ENCODE assay signal across 11 mouse cellular contexts in the genomic region with DNA sequence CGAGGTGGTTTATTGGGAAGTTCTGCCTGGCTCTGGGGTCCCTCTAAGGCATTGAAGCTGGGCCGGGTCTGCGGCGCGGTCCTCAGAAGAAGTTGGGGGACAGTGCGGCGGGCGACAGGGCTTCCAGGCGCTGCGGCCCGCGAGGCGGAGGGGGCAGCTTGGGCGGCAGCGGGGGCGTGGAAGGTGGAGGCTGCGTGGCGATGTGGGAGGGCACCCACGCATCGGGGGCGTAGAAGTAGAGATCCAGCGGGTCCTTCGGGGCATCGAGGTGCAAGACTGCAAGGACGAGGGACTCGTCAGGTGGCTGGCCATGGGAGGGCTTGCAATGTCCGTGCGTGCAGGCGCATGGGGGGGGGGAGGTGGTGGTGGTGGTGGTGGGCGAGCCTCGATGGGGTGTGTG. TPM values are rescaled to one million over a fixed set of nuclear protein-coding genes. Genes with fewer than 3 reads are reported as not detected.
DNase-seq lines count a peak whose midpoint lies in the region; ATAC-seq and TF ChIP-seq lines count a peak whose summit lies in the region.
"Had no signal": no experiment of that assay in that cellular context is flagged by ENCODE, and none has a peak within 500 bp of the region (broad histone marks: within the 10 kb centered on the region; RNA-seq: fewer than 3 reads in every experiment).

No protein-coding gene starts in this region.

- H3K4me3 ChIP-seq in heart, embryonic 15.5 days: peak overlapping the region; percentile 26
- H3K4me3 ChIP-seq in E14TG2a.4 (replicated peaks; ENCODE audit: low read length): peak overlapping the region; percentile 81
- H3K4me3 ChIP-seq in forebrain, embryonic 12.5 days (replicated peaks): peak overlapping the region; percentile 23
- peak overlapping the region; percentile 27 for H3K4me3 ChIP-seq in limb, embryonic 15.5 days

- ATAC-seq in heart, embryonic 15.5 days (replicated peaks; ENCODE audit: insufficient number of reproducible peaks, insufficient read depth, low FRiP score, low read depth): no peak
- ATAC-seq in forebrain, embryonic 12.5 days (ENCODE audit: low FRiP score): no peak
- no peak for ATAC-seq in limb, embryonic 15.5 days (ENCODE audit: insufficient number of reproducible peaks, low FRiP score, low TSS enrichment, low read depth)
- ATAC-seq: CD4-positive, CD25-positive, alpha-beta regulatory T cell, adult 4 months had no signal

- TF ChIP-seq CTCF in E14TG2a.4 (conservative IDR thresholded peaks at IDR 0.05; ENCODE audit: low read length): no peak

- peak overlapping the region; percentile 45 for H3K4me2 ChIP-seq in heart, embryonic 15.5 days
- peak overlapping the region; percentile 39 for H3K4me2 ChIP-seq in forebrain, embryonic 12.5 days
- H3K4me2 ChIP-seq in limb, embryonic 15.5 days: peak overlapping the region; percentile 40

- H3K27ac ChIP-seq in heart, embryonic 15.5 days: no peak overlapping the region
- H3K27ac ChIP-seq in forebrain, embryonic 12.5 days: no peak overlapping the region
- no peak overlapping the region for H3K27ac ChIP-seq in limb, embryonic 15.5 days

- no peaks in the 10 kb centered on the region for H3K36me3 ChIP-seq in heart, embryonic 15.5 days
- no peaks in the 10 kb centered on the region for H3K36me3 ChIP-seq in E14TG2a.4 (ENCODE audit: insufficient read depth, low read length)
- no peaks in the 10 kb centered on the region for H3K36me3 ChIP-seq in forebrain, embryonic 12.5 days (replicated peaks)
- no peaks in the 10 kb centered on the region for H3K36me3 ChIP-seq in limb, embryonic 15.5 days

- H3K4me1 ChIP-seq in heart, embryonic 15.5 days (replicated peaks): peaks cover 18% of the 10 kb centered on the region
- peaks cover 65% of the 10 kb centered on the region for H3K4me1 ChIP-seq in E14TG2a.4 (replicated peaks; ENCODE audit: low read depth, low read length)
- H3K4me1 ChIP-seq in forebrain, embryonic 12.5 days: peaks cover 18% of the 10 kb centered on the region
- H3K4me1 ChIP-seq in limb, embryonic 15.5 days: peaks cover 22% of the 10 kb centered on the region

- H3K9ac ChIP-seq in heart, embryonic 15.5 days: no peak overlapping the region
- H3K9ac ChIP-seq in forebrain, embryonic 12.5 days: peak overlapping the region; percentile 22; the same call in 1 of the 2 replicates
- no peak overlapping the region for H3K9ac ChIP-seq in limb, embryonic 15.5 days

- H3K9me3 ChIP-seq in heart, embryonic 15.5 days (replicated peaks): peaks cover 2% of the 10 kb centered on the region; the same call in 1 of the 2 replicates
- no peaks in the 10 kb centered on the region for H3K9me3 ChIP-seq in E14TG2a.4 (ENCODE audit: low read length)
- H3K9me3 ChIP-seq in forebrain, embryonic 12.5 days: no peaks in the 10 kb centered on the region
- no peaks in the 10 kb centered on the region for H3K9me3 ChIP-seq in limb, embryonic 15.5 days

- peaks cover 87% of the 10 kb centered on the region for H3K27me3 ChIP-seq in heart, embryonic 15.5 days
- peaks cover 76% of the 10 kb centered on the region for H3K27me3 ChIP-seq in E14TG2a.4 (ENCODE audit: insufficient read depth, low read length)
- peaks cover 96% of the 10 kb centered on the region for H3K27me3 ChIP-seq in forebrain, embryonic 12.5 days
- peaks cover 96% of the 10 kb centered on the region for H3K27me3 ChIP-seq in limb, embryonic 15.5 days

- WGBS in heart, embryonic 15.5 days: 4% methylated on average over 30 of the region's 31 CpGs
- WGBS in forebrain, embryonic 12.5 days: 1% methylated on average over 31 of the region's 31 CpGs
- WGBS in limb, embryonic 15.5 days: 4% methylated on average over 29 of the region's 31 CpGs

- DNase-seq in heart, adult 18-20 months: no peak
- no peak for DNase-seq in adrenal gland, adult (ENCODE audit: inconsistent age in 2 of 2, low spot score in 1 of 2)
- no peak for DNase-seq in embryo, embryonic 11 days
- no peak for DNase-seq in frontal cortex, postnatal 14 days (ENCODE audit: low spot score in 2 of 2)
- DNase-seq: heart, postnatal 36 days had no signal

RNA-seq across cellular contexts. Expression of gene Gfy, which starts 3.0 kb away (rescaled TPM):
- polyA plus RNA-seq in heart, embryonic 15.5 days (2015; fragmentation: Nextera tagmentation; extraction: Ambion mirVana): 0.10 TPM in 1 of 2 replicates, not detected in the other
- total RNA-seq in heart, adult 18-20 months (2021): not detected
- polyA plus RNA-seq in forebrain, embryonic 12.5 days (2016; fragmentation: Nextera tagmentation; extraction: Ambion mirVana): 0.52 and 1.4 TPM in 2 replicates
- not detected in 2 replicates for polyA plus RNA-seq in limb, embryonic 15.5 days (2015; fragmentation: Nextera tagmentation; extraction: Ambion mirVana)
- total RNA-seq: heart, postnatal 36 days had no signal
- polyA plus RNA-seq: CD4-positive, CD25-positive, alpha-beta regulatory T cell, adult 4 months had no signal

RNA-seq across cellular contexts. Expression of gene Pth2, which starts 4.4 kb away (rescaled TPM):
- not detected in 2 replicates for polyA plus RNA-seq in heart, embryonic 15.5 days (2015; fragmentation: Nextera tagmentation; extraction: Ambion mirVana)
- not detected for total RNA-seq in heart, adult 18-20 months (2021)
- polyA plus RNA-seq in forebrain, embryonic 12.5 days (2016; fragmentation: Nextera tagmentation; extraction: Ambion mirVana): 0.45 and 1.5 TPM in 2 replicates
- polyA plus RNA-seq in limb, embryonic 15.5 days (2015; fragmentation: Nextera tagmentation; extraction: Ambion mirVana): not detected in 2 replicates
- total RNA-seq: heart, postnatal 36 days; left cerebral cortex, postnatal 14 days had no signal
- polyA plus RNA-seq: CD4-positive, CD25-positive, alpha-beta regulatory T cell, adult 4 months had no signal

RNA-seq across cellular contexts. Expression of gene Slc17a7, which starts 12.6 kb away (rescaled TPM):
- 2.7 and 3.5 TPM in 2 replicates for polyA plus RNA-seq in heart, embryonic 15.5 days (2015; fragmentation: Nextera tagmentation; extraction: Ambion mirVana)
- total RNA-seq in heart, adult 18-20 months (2021): 10 to 100 TPM; 29.7 to 32.4 TPM
- polyA plus RNA-seq in forebrain, embryonic 12.5 days (2016; fragmentation: Nextera tagmentation; extraction: Ambion mirVana): 6.3 and 7.9 TPM in 2 replicates
- polyA plus RNA-seq in limb, embryonic 15.5 days (2015; fragmentation: Nextera tagmentation; extraction: Ambion mirVana): 0.12 and 0.24 TPM in 2 replicates
- polyA plus RNA-seq: CD4-positive, CD25-positive, alpha-beta regulatory T cell, adult 4 months had no signal

RNA-seq across cellular contexts. Expression of gene Aldh16a1, which starts 22.0 kb away (rescaled TPM):
- 26.4 and 40.4 TPM in 2 replicates for polyA plus RNA-seq in heart, embryonic 15.5 days (2015; fragmentation: Nextera tagmentation; extraction: Ambion mirVana)
- total RNA-seq in heart, adult 18-20 months (2021): 10 to 100 TPM; 21.5 to 26.8 TPM
- polyA plus RNA-seq in forebrain, embryonic 12.5 days (2016; fragmentation: Nextera tagmentation; extraction: Ambion mirVana): 41.9 and 42.9 TPM in 2 replicates
- 44.1 and 49.1 TPM in 2 replicates for polyA plus RNA-seq in limb, embryonic 15.5 days (2015; fragmentation: Nextera tagmentation; extraction: Ambion mirVana)

RNA-seq across cellular contexts. Expression of gene Pih1d1, which starts 22.3 kb away (rescaled TPM):
- polyA plus RNA-seq in heart, embryonic 15.5 days (2015; fragmentation: Nextera tagmentation; extraction: Ambion mirVana): 76.5 and 77.3 TPM in 2 replicates
- 10 to 100 TPM; 35.5 to 42.7 TPM for total RNA-seq in heart, adult 18-20 months (2021)
- 95.0 and 97.5 TPM in 2 replicates for polyA plus RNA-seq in forebrain, embryonic 12.5 days (2016; fragmentation: Nextera tagmentation; extraction: Ambion mirVana)
- polyA plus RNA-seq in limb, embryonic 15.5 days (2015; fragmentation: Nextera tagmentation; extraction: Ambion mirVana): 76.3 and 84.6 TPM in 2 replicates

Comparison
In these comparisons a context has a peak if more than half of its experiments do, and no peak if none do; other contexts are left out.
1. H3K4me3 ChIP-seq: peak in every context shown above with its lines; median percentile 81 in E14TG2a.4; 27 in limb, embryonic 15.5 days; 26 in heart, embryonic 15.5 days; 23 in forebrain, embryonic 12.5 days.